Mouse (Mus musculus): ENCODE measurements around the gene Bmpr1b. TPM values are rescaled to one million over a fixed set of nuclear protein-coding genes. Genes with fewer than 3 reads are reported as not detected.

Bmpr1b gene
- polyA plus RNA-seq, 1 experiment from 2014 or later, result 1.9 TPM

GRCm38 (mm10) chr3:142104027-142104805 is 65.0 kb downstream of the Bmpr1b start:
- ATAC-seq, result no peak
- WGBS, result 68% methylated on average over 10 of the region's 10 CpGs

GRCm38 (mm10) chr3:142103622-142104021 is 65.6 kb downstream of the Bmpr1b start:
- Histone ChIP-seq H3K4me3 (ENCODE audit: low read depth, low read length) (no peak overlapping the region), H3K9me3 (ENCODE audit: low read length) (peaks cover 3% of the 10 kb centered on the region; the same call in 1 of the 2 replicates), H3K4me1 (ENCODE audit: insufficient read depth, low read depth, low read length) (no peaks in the 10 kb centered on the region), H3K9ac (replicated peaks; ENCODE audit: low read depth) (no peak overlapping the region), H3K36me3 (ENCODE audit: insufficient read depth, low read length) (no peaks in the 10 kb centered on the region), H3K27ac (ENCODE audit: low read length) (no peak overlapping the region), H3K4me2 (replicated peaks; ENCODE audit: low read depth, low read length) (no peak overlapping the region), H3K27me3 (replicated peaks; ENCODE audit: insufficient read depth, low read length) (no peaks in the 10 kb centered on the region)
- TF ChIP-seq CTCF (IDR thresholded peaks at IDR 0.05), result no peak
- no peak for TF ChIP-seq EP300 (IDR thresholded peaks at IDR 0.05)
- DNase-seq (ENCODE audit: low spot score) (no peak), ATAC-seq (no peak)
- 64% methylated on average over 4 of the region's 4 CpGs for WGBS

More at GRCm38 (mm10) chr3:142104027-142104805, 65.0 kb downstream of the Bmpr1b start:
- Histone ChIP-seq H3K27ac (ENCODE audit: low read length) (no peak overlapping the region), H3K27me3 (replicated peaks; ENCODE audit: insufficient read depth, low read length) (no peaks in the 10 kb centered on the region), H3K4me2 (replicated peaks; ENCODE audit: low read depth, low read length) (no peak overlapping the region), H3K4me1 (ENCODE audit: insufficient read depth, low read depth, low read length) (no peaks in the 10 kb centered on the region), H3K9me3 (ENCODE audit: low read length) (peaks cover 3% of the 10 kb centered on the region; the same call in 1 of the 2 replicates), H3K4me3 (ENCODE audit: low read depth, low read length) (no peak overlapping the region), H3K36me3 (ENCODE audit: insufficient read depth, low read length) (no peaks in the 10 kb centered on the region), H3K9ac (replicated peaks; ENCODE audit: low read depth) (no peak overlapping the region)
- TF ChIP-seq CTCF (IDR thresholded peaks at IDR 0.05) (no peak), EP300 (IDR thresholded peaks at IDR 0.05) (no peak)
- no peak for DNase-seq (ENCODE audit: low spot score)

- DNase-seq (ENCODE audit: low spot score) (no peak), ATAC-seq (no peak)
- TF ChIP-seq EP300 (IDR thresholded peaks at IDR 0.05) (no peak), CTCF (IDR thresholded peaks at IDR 0.05) (no peak)
- no peak overlapping the region for H3K27ac ChIP-seq (ENCODE audit: low read length)
- no peak overlapping the region for H3K9ac ChIP-seq (replicated peaks; ENCODE audit: low read depth)
- H3K4me3 ChIP-seq (ENCODE audit: low read depth, low read length), result no peak overlapping the region
- H3K36me3 ChIP-seq (ENCODE audit: insufficient read depth, low read length), result no peaks in the 10 kb centered on the region
- H3K4me2 ChIP-seq (replicated peaks; ENCODE audit: low read depth, low read length), result no peak overlapping the region
- H3K9me3 ChIP-seq (ENCODE audit: low read length), result peaks cover 3% of the 10 kb centered on the region; the same call in 1 of the 2 replicates
- WGBS, result 46% methylated on average over 2 of the region's 2 CpGs
- H3K27me3 ChIP-seq (replicated peaks; ENCODE audit: insufficient read depth, low read length), result no peaks in the 10 kb centered on the region
- no peaks in the 10 kb centered on the region for H3K4me1 ChIP-seq (ENCODE audit: insufficient read depth, low read depth, low read length)
Measured at GRCm38 (mm10) chr3:142099151-142099550, 70.1 kb downstream of the Bmpr1b start.

DNA sequence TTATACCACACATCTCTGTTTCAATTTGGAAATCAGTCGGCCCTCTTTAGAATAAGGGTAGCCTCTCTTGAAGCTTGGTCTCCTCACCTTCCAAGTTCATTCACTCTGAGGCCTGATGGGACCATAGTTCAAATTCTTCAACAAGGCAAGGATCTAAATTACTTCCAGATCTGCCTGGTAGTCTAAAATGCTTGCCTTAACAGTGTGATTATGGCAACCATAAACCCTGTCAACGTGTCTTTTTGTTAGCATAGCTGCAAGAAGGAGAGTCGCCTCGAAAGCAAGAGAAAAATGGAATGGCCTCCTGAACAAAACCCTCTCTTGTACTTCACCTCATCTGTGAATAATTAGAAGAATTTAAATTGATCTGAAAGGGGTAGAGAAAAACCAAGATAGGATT is 75.2 kb downstream of the Bmpr1b start:
- 78% methylated on average over 4 of the region's 4 CpGs for WGBS
- H3K27me3 ChIP-seq (replicated peaks; ENCODE audit: insufficient read depth, low read length), result no peaks in the 10 kb centered on the region
- DNase-seq (ENCODE audit: low spot score) (no peak), ATAC-seq (no peak)
- H3K27ac ChIP-seq (ENCODE audit: low read length), result no peak overlapping the region
- no peak overlapping the region for H3K9ac ChIP-seq (replicated peaks; ENCODE audit: low read depth)
- no peaks in the 10 kb centered on the region for H3K36me3 ChIP-seq (ENCODE audit: insufficient read depth, low read length)
- no peak overlapping the region for H3K4me2 ChIP-seq (replicated peaks; ENCODE audit: low read depth, low read length)
- TF ChIP-seq EP300 (IDR thresholded peaks at IDR 0.05), result no peak
- no peak for TF ChIP-seq CTCF (IDR thresholded peaks at IDR 0.05)
- no peak overlapping the region for H3K4me3 ChIP-seq (ENCODE audit: low read depth, low read length)
- no peaks in the 10 kb centered on the region for H3K9me3 ChIP-seq (ENCODE audit: low read length)
- no peaks in the 10 kb centered on the region for H3K4me1 ChIP-seq (ENCODE audit: insufficient read depth, low read depth, low read length)

DNA sequence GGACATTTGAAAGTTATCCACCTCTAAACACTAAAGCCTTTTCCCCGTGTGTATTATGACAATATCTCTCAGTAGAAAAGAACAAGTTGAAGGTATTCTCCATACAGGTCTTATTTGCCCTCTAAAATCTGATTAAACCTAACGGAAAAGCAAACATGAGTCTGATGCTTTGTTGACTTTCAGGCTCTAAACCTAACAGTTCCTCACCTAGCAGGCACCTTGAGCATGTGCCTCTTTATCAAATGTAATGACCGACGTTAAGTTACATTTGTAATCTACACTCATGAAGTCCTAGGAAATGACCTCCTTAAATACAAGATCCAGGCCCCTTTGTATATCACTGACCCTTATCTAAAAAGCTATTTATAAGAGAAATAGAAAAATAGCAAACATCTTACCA is 79.5 kb downstream of the Bmpr1b start:
- Histone ChIP-seq H3K36me3 (ENCODE audit: insufficient read depth, low read length) (no peaks in the 10 kb centered on the region), H3K27me3 (replicated peaks; ENCODE audit: insufficient read depth, low read length) (no peaks in the 10 kb centered on the region), H3K4me1 (ENCODE audit: insufficient read depth, low read depth, low read length) (no peaks in the 10 kb centered on the region), H3K4me3 (ENCODE audit: low read depth, low read length) (no peak overlapping the region), H3K9ac (replicated peaks; ENCODE audit: low read depth) (no peak overlapping the region), H3K27ac (ENCODE audit: low read length) (no peak overlapping the region), H3K9me3 (ENCODE audit: low read length) (no peaks in the 10 kb centered on the region), H3K4me2 (replicated peaks; ENCODE audit: low read depth, low read length) (no peak overlapping the region)
- 59% methylated on average over 4 of the region's 4 CpGs for WGBS
- DNase-seq (ENCODE audit: low spot score) (no peak), ATAC-seq (no peak)
- no peak for TF ChIP-seq EP300 (IDR thresholded peaks at IDR 0.05)
- TF ChIP-seq CTCF (IDR thresholded peaks at IDR 0.05), result no peak

- TF ChIP-seq EP300 (IDR thresholded peaks at IDR 0.05), result no peak
- no peak for TF ChIP-seq CTCF (IDR thresholded peaks at IDR 0.05)
- Histone ChIP-seq H3K9ac (replicated peaks; ENCODE audit: low read depth) (no peak overlapping the region), H3K36me3 (ENCODE audit: insufficient read depth, low read length) (no peaks in the 10 kb centered on the region), H3K4me1 (ENCODE audit: insufficient read depth, low read depth, low read length) (no peaks in the 10 kb centered on the region), H3K27ac (ENCODE audit: low read length) (no peak overlapping the region), H3K4me2 (replicated peaks; ENCODE audit: low read depth, low read length) (no peak overlapping the region), H3K27me3 (replicated peaks; ENCODE audit: insufficient read depth, low read length) (no peaks in the 10 kb centered on the region), H3K4me3 (ENCODE audit: low read depth, low read length) (no peak overlapping the region), H3K9me3 (ENCODE audit: low read length) (no peaks in the 10 kb centered on the region)
- DNase-seq (ENCODE audit: low spot score) (no peak), ATAC-seq (no peak)
- 51% methylated on average over 3 of the region's 3 CpGs for WGBS
Measured at GRCm38 (mm10) chr3:142085938-142086337, 83.3 kb downstream of the Bmpr1b start.

All from lung, postnatal 0 days (tissue).